ENCODE assay signal across 8 mouse cellular contexts in the genomic region with DNA sequence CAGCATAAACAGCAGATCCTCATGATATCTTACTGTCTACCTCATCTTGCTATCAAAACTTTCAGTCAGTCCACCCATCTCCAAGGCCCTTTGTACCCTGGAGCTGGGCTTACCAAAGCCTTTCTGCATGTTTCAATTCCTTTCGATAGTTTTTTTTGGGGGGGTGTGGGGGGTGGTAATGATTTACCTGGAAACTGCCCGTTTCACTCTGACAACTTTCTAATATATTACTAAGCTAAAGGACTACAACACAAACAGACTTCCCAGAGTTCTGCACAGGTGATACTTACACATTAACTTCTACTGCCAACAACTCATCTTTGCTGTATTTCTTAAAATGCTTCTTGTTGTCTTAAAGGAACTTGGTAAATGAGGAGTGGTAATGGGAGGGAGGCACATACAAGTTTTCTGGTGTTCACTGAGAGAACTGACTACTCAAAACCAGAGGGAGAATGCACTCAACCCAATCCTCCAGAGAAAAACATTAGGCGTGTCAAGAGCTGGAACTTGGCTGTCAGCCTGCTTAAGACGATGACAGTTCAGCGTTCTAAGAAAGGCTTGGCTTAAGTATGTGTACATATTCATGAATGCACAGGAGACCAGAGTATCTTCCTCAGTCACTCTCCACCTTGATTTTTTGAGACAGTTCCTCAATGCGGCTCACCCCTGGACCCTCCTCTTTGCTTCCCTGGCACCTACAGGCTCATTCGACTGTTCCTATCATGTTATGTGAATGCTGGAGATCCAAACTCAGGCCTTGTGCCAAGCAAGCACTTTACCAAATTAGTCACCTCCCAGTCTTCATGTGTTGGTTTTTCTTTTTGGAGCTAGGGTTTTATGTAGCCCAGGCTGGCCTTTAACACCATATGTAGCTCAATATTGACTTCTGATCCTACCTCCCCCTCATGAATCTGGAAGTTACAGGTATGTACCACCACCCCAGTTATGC. TPM values are rescaled to one million over a fixed set of nuclear protein-coding genes. Genes with fewer than 3 reads are reported as not detected.
DNase-seq lines count a peak whose midpoint lies in the region; ATAC-seq and TF ChIP-seq lines count a peak whose summit lies in the region.
"Had no signal": no experiment of that assay in that cellular context is flagged by ENCODE, and none has a peak within 500 bp of the region (broad histone marks: within the 10 kb centered on the region; RNA-seq: fewer than 3 reads in every experiment).

No protein-coding gene starts in this region.

- H3K4me1 ChIP-seq in kidney, adult 2 months (ENCODE audit: control insufficient read depth, insufficient read depth, low read length) = peaks cover 22% of the 10 kb centered on the region
- H3K4me1 ChIP-seq in lung, embryonic 16.5 days (replicated peaks; ENCODE audit: control insufficient read depth, insufficient read depth, low read length) = peaks cover 27% of the 10 kb centered on the region

- H3K4me2 ChIP-seq in lung, embryonic 16.5 days (ENCODE audit: low read depth, low read length) = no peak overlapping the region

- H3K9me3 ChIP-seq in lung, embryonic 16.5 days (ENCODE audit: control insufficient read depth, low read length) = no peaks in the 10 kb centered on the region

- H3K9ac ChIP-seq in lung, embryonic 16.5 days (ENCODE audit: low read length) = no peak overlapping the region

- no peak overlapping the region for H3K4me3 ChIP-seq in kidney, adult 2 months (ENCODE audit: insufficient read depth, low read depth, low read length)
- H3K4me3 ChIP-seq in lung, embryonic 16.5 days (ENCODE audit: low read length) = no peak overlapping the region

- H3K36me3 ChIP-seq in kidney, adult 2 months (ENCODE audit: control insufficient read depth, insufficient read depth, low read length) = no peaks in the 10 kb centered on the region
- 0 out of 2 replicates have a peak, but pooled peaks cover 2% of the 10 kb centered on the region for H3K36me3 ChIP-seq in lung, embryonic 16.5 days (ENCODE audit: control insufficient read depth, insufficient read depth, low read length)

- DNase-seq in right cerebral cortex, adult 18-20 months = peak; percentile 61
- DNase-seq in right cerebral cortex, postnatal 14 days = no peak
- DNase-seq in kidney, adult 2 months = peak; percentile 84
- no peak for DNase-seq in spleen, adult 18-20 months
- no peak for DNase-seq in T-cell, adult 2 months (ENCODE audit: low spot score)
- no peak for DNase-seq in gastrocnemius, postnatal 25 days
- DNase-seq: thymus, postnatal 4 days had no signal

- WGBS in kidney, adult 2 months = 30% methylated on average over 7 of the region's 7 CpGs
- WGBS in lung, embryonic 16.5 days = 36% methylated on average over 7 of the region's 7 CpGs

- TF ChIP-seq POLR2A in kidney, adult 2 months (IDR thresholded peaks at IDR 0.05; ENCODE audit: low read depth, low read length) = no peak

- peak overlapping the region; percentile 93 for H3K27ac ChIP-seq in kidney, adult 2 months (ENCODE audit: insufficient read depth, low read depth, low read length)
- H3K27ac ChIP-seq in lung, embryonic 16.5 days (ENCODE audit: low read length) = peak overlapping the region; percentile 74

- no peak for TF ChIP-seq CTCF in kidney, adult 2 months (conservative IDR thresholded peaks at IDR 0.05; ENCODE audit: insufficient read depth, insufficient read length, low read depth, low read length)

- peak; percentile 55 for ATAC-seq in lung, embryonic 16.5 days (ENCODE audit: low read depth)

- no peaks in the 10 kb centered on the region for H3K27me3 ChIP-seq in kidney, adult 2 months (replicated peaks; ENCODE audit: control insufficient read depth, insufficient read depth, low read length)
- H3K27me3 ChIP-seq in lung, embryonic 16.5 days (ENCODE audit: control insufficient read depth, insufficient read depth, low read depth, low read length) = no peaks in the 10 kb centered on the region

RNA-seq across cellular contexts. Expression of a gene that starts 5.0 kb away (rescaled TPM):
- polyA plus RNA-seq in kidney, adult 2 months (2012; rRNA removed) = 60.3 and 65.0 TPM in 2 replicates
- 26.1 and 29.8 TPM in 2 replicates for polyA plus RNA-seq in lung, embryonic 16.5 days (2015; fragmentation: Nextera tagmentation; extraction: Ambion mirVana)
- 1 to 10 TPM; 5.0 to 6.3 TPM for total RNA-seq in gastrocnemius, postnatal 25 days (2021)

RNA-seq across cellular contexts. Expression of a gene that starts 55.3 kb away (rescaled TPM):
- 5.2 and 5.6 TPM in 2 replicates for polyA plus RNA-seq in kidney, adult 2 months (2012; rRNA removed)
- polyA plus RNA-seq in lung, embryonic 16.5 days (2015; fragmentation: Nextera tagmentation; extraction: Ambion mirVana) = 31.6 and 32.4 TPM in 2 replicates
- 1 to 10 TPM; 8.0 to 8.7 TPM for total RNA-seq in gastrocnemius, postnatal 25 days (2021)

RNA-seq across cellular contexts. Expression of a gene that starts 55.4 kb away (rescaled TPM):
- polyA plus RNA-seq in kidney, adult 2 months (2012; rRNA removed) = 38.5 and 41.9 TPM in 2 replicates
- 11.2 and 11.3 TPM in 2 replicates for polyA plus RNA-seq in lung, embryonic 16.5 days (2015; fragmentation: Nextera tagmentation; extraction: Ambion mirVana)
- 10 to 100 TPM; 13.4 to 20.3 TPM for total RNA-seq in gastrocnemius, postnatal 25 days (2021)

Comparison
In these comparisons a context has a peak if more than half of its experiments do, and no peak if none do; other contexts are left out.
1. DNase-seq: peak in right cerebral cortex, adult 18-20 months (single experiment) and kidney, adult 2 months (single experiment); none in right cerebral cortex, postnatal 14 days (single experiment), spleen, adult 18-20 months (0 of 2), T-cell, adult 2 months (single experiment) and gastrocnemius, postnatal 25 days (single experiment).